24 mouse cellular contexts compared by ENCODE assay signal in the genomic region with DNA sequence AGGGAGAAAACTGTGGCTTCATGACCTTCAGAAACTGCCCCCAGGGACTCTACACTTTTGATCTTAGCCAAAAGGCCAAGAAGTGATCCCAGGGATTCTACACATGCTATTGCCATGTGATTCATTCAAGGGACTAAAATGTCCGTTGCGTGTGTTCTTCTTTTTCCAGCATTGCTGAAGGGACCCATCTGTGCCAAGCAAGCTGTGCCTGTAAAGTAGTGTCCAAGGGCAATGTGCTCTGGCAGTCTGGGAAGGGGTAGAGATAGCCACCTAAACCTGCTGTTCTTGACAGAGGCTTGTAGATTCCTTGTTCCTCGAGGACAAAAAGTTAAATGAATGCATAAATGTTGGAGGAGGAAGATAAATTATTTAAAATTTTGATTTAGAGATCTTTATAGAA.
DNase-seq lines count a peak whose midpoint lies in the region; ATAC-seq and TF ChIP-seq lines count a peak whose summit lies in the region.
"Had no signal": no experiment of that assay in that cellular context is flagged by ENCODE, and none has a peak within 500 bp of the region (broad histone marks: within the 10 kb centered on the region; RNA-seq: fewer than 3 reads in every experiment).

No protein-coding gene starts in this region.

- H3K27ac ChIP-seq in forebrain, embryonic 13.5 days, result no peak overlapping the region
- H3K27ac ChIP-seq in forebrain, embryonic 14.5 days (ENCODE audit: low read depth, low read length), result no peak overlapping the region; the same call in 1 of the 2 replicates
- H3K27ac ChIP-seq in forebrain, embryonic 16.5 days (ENCODE audit: low read length), result peak overlapping the region; percentile 52; the same call in 1 of the 2 replicates
- H3K27ac ChIP-seq in forebrain, embryonic 12.5 days, result no peak overlapping the region
- H3K27ac ChIP-seq: embryonic facial prominence, embryonic 13.5 days; embryonic facial prominence, embryonic 15.5 days; gastrocnemius, adult 2 months had no signal

- no peaks in the 10 kb centered on the region for H3K36me3 ChIP-seq in forebrain, embryonic 13.5 days (ENCODE audit: poor library complexity, severe bottlenecking)
- H3K36me3 ChIP-seq in forebrain, embryonic 14.5 days (ENCODE audit: control insufficient read depth, insufficient read depth, low read length), result no peaks in the 10 kb centered on the region
- H3K36me3 ChIP-seq in forebrain, embryonic 16.5 days (ENCODE audit: control insufficient read depth, insufficient read depth), result no peaks in the 10 kb centered on the region
- no peaks in the 10 kb centered on the region for H3K36me3 ChIP-seq in forebrain, embryonic 12.5 days (replicated peaks)
- H3K36me3 ChIP-seq: embryonic facial prominence, embryonic 13.5 days; embryonic facial prominence, embryonic 15.5 days; G1E had no signal

- H3K4me1 ChIP-seq in forebrain, embryonic 13.5 days, result no peaks in the 10 kb centered on the region
- 0 out of 2 replicates have a peak, but pooled peaks cover 2% of the 10 kb centered on the region for H3K4me1 ChIP-seq in forebrain, embryonic 14.5 days (ENCODE audit: control insufficient read depth, insufficient read depth, low read length)
- peaks cover 9% of the 10 kb centered on the region for H3K4me1 ChIP-seq in forebrain, embryonic 16.5 days (replicated peaks; ENCODE audit: control insufficient read depth, insufficient read depth, low read length)
- H3K4me1 ChIP-seq in forebrain, embryonic 12.5 days, result no peaks in the 10 kb centered on the region
- H3K4me1 ChIP-seq: embryonic facial prominence, embryonic 13.5 days; embryonic facial prominence, embryonic 15.5 days had no signal

- no peak overlapping the region for H3K9ac ChIP-seq in forebrain, embryonic 13.5 days
- no peak overlapping the region for H3K9ac ChIP-seq in forebrain, embryonic 14.5 days (ENCODE audit: low read length)
- H3K9ac ChIP-seq in forebrain, embryonic 16.5 days (replicated peaks; ENCODE audit: low read depth, low read length), result no peak overlapping the region
- no peak overlapping the region for H3K9ac ChIP-seq in forebrain, embryonic 12.5 days
- H3K9ac ChIP-seq: embryonic facial prominence, embryonic 13.5 days; embryonic facial prominence, embryonic 15.5 days had no signal

- ATAC-seq in forebrain, embryonic 13.5 days, result peak; percentile 41; the same call in 1 of the 2 replicates
- ATAC-seq in forebrain, embryonic 14.5 days, result no peak
- ATAC-seq in forebrain, embryonic 16.5 days, result peak; percentile 63
- no peak for ATAC-seq in forebrain, embryonic 12.5 days (ENCODE audit: low FRiP score)
- ATAC-seq: activated CD4-positive, CD25-positive, alpha-beta regulatory T cell, adult 4 months; CD4-positive, CD25-positive, alpha-beta regulatory T cell, adult 4 months; Patski had no signal

- no peak for TF ChIP-seq POLR2A in brain, embryonic 14.5 days (IDR thresholded peaks at IDR 0.05; ENCODE audit: borderline replicate concordance, extremely low read depth, insufficient read depth, insufficient read length, poor library complexity, severe bottlenecking)

- no peak for TF ChIP-seq CTCF in brain, embryonic 14.5 days (IDR thresholded peaks at IDR 0.05; ENCODE audit: borderline replicate concordance, extremely low read depth, insufficient read depth, insufficient read length)

- 78% methylated on average over 3 of the region's 3 CpGs for WGBS in forebrain, embryonic 13.5 days
- 78% methylated on average over 3 of the region's 3 CpGs for WGBS in forebrain, embryonic 14.5 days
- 51% methylated on average over 3 of the region's 3 CpGs for WGBS in forebrain, embryonic 16.5 days
- WGBS in forebrain, embryonic 12.5 days, result 88% methylated on average over 3 of the region's 3 CpGs

- no peak overlapping the region for H3K4me2 ChIP-seq in forebrain, embryonic 13.5 days
- H3K4me2 ChIP-seq in forebrain, embryonic 14.5 days (ENCODE audit: low read length), result no peak overlapping the region
- no peak overlapping the region for H3K4me2 ChIP-seq in forebrain, embryonic 16.5 days (ENCODE audit: low read length)
- no peak overlapping the region for H3K4me2 ChIP-seq in forebrain, embryonic 12.5 days
- H3K4me2 ChIP-seq: embryonic facial prominence, embryonic 13.5 days; embryonic facial prominence, embryonic 15.5 days had no signal

- H3K9me3 ChIP-seq in forebrain, embryonic 13.5 days (replicated peaks), result no peaks in the 10 kb centered on the region
- H3K9me3 ChIP-seq in forebrain, embryonic 14.5 days (replicated peaks; ENCODE audit: control insufficient read depth, low read length), result no peaks in the 10 kb centered on the region
- no peaks in the 10 kb centered on the region; the same call in 1 of the 2 replicates for H3K9me3 ChIP-seq in forebrain, embryonic 16.5 days (ENCODE audit: control insufficient read depth, low read length)
- no peaks in the 10 kb centered on the region for H3K9me3 ChIP-seq in forebrain, embryonic 12.5 days
- H3K9me3 ChIP-seq: embryonic facial prominence, embryonic 13.5 days; embryonic facial prominence, embryonic 15.5 days; G1E had no signal

- no peaks in the 10 kb centered on the region for H3K27me3 ChIP-seq in forebrain, embryonic 13.5 days
- H3K27me3 ChIP-seq in forebrain, embryonic 14.5 days (replicated peaks; ENCODE audit: control insufficient read depth, insufficient read depth, low read length), result no peaks in the 10 kb centered on the region
- no peaks in the 10 kb centered on the region for H3K27me3 ChIP-seq in forebrain, embryonic 16.5 days (replicated peaks; ENCODE audit: control insufficient read depth, insufficient read depth, low read length)
- H3K27me3 ChIP-seq in forebrain, embryonic 12.5 days, result no peaks in the 10 kb centered on the region; the same call in 1 of the 2 replicates
- H3K27me3 ChIP-seq: embryonic facial prominence, embryonic 13.5 days; embryonic facial prominence, embryonic 15.5 days had no signal

- DNase-seq in cerebellum, postnatal 10 days, result peak; percentile 51 to 65
- DNase-seq in cerebellum, postnatal 4 days (ENCODE audit: low spot score in 2 of 2), result no peak
- DNase-seq in forebrain, embryonic 14.5 days (ENCODE audit: low spot score), result no peak
- peak; percentile 15 for DNase-seq in brain, embryonic 14.5 days (ENCODE audit: low read depth)
- DNase-seq: adrenal gland, adult 8-10 months; adrenal gland, postnatal 14 days; adrenal gland, postnatal 36 days; B cell, adult 2 months; cerebellum, adult 11-12 months; cerebellum, adult 2 months; cerebellum, adult 9-10 months; cerebellum, postnatal 25 days; embryo, embryonic 11 days; gastrocnemius, adult 2 months had no signal

- no peak overlapping the region for H3K4me3 ChIP-seq in forebrain, embryonic 13.5 days
- H3K4me3 ChIP-seq in forebrain, embryonic 14.5 days (ENCODE audit: low read depth, low read length), result no peak overlapping the region
- H3K4me3 ChIP-seq in forebrain, embryonic 16.5 days (replicated peaks; ENCODE audit: low read length), result no peak overlapping the region
- H3K4me3 ChIP-seq in forebrain, embryonic 12.5 days (replicated peaks), result no peak overlapping the region
- H3K4me3 ChIP-seq: embryonic facial prominence, embryonic 13.5 days; embryonic facial prominence, embryonic 15.5 days; erythroblast, embryonic 14.5 days; gastrocnemius, adult 2 months had no signal

Comparison
In these comparisons a context has a peak if more than half of its experiments do, and no peak if none do; other contexts are left out.
1. DNase-seq: peak in cerebellum, postnatal 10 days (2 of 2) and brain, embryonic 14.5 days (single experiment); none in cerebellum, postnatal 4 days (0 of 2) and forebrain, embryonic 14.5 days (single experiment).
2. ATAC-seq: peak in forebrain, embryonic 13.5 days (single experiment) and forebrain, embryonic 16.5 days (single experiment); none in forebrain, embryonic 14.5 days (single experiment) and forebrain, embryonic 12.5 days (single experiment).